Mouse (Mus musculus) lung, embryonic 16.5 days (tissue): ENCODE results near the gene Lrp2. TPM values are rescaled to one million over a fixed set of nuclear protein-coding genes. Genes with fewer than 3 reads are reported as not detected.

Experiments used
- ATAC-seq: fragments of 200-750 bp; cut with Nextera tagmentation; 2 replicates; pipeline ENCODE4 v1.8.0; 2017; ENCODE audit warnings: low read depth, mild to moderate bottlenecking, moderate library complexity
- H3K27ac ChIP-seq: fragments of 300-500 bp; sonication (generic); 2 replicates; pipeline ENCODE4 v1.5.1; 2014; ENCODE audit warnings: mild to moderate bottlenecking, control low read depth, low read length
- H3K27me3 ChIP-seq: fragments of 300-500 bp; sonication (generic); 2 replicates; pipeline ENCODE4 v1.6.1; 2014; ENCODE audit warnings: low read depth, low read length, mixed read lengths; ENCODE audit not compliant: control insufficient read depth, insufficient read depth
- H3K36me3 ChIP-seq: fragments of 300-500 bp; sonication (generic); 2 replicates; pipeline ENCODE4 v1.6.1; 2014; ENCODE audit warnings: low read length; ENCODE audit not compliant: control insufficient read depth, insufficient read depth
- H3K4me1 ChIP-seq: fragments of 300-500 bp; sonication (generic); replicated peaks from 2 replicates; pipeline ENCODE4 v1.6.1; 2014; ENCODE audit warnings: low read length, mixed read lengths; ENCODE audit not compliant: control insufficient read depth, insufficient read depth
- H3K4me2 ChIP-seq: fragments of 300-500 bp; sonication (generic); 2 replicates; pipeline ENCODE4 v1.6.1; 2014; ENCODE audit warnings: low read depth, low read length, control low read depth
- H3K4me3 ChIP-seq: fragments of 300-500 bp; sonication (generic); 2 replicates; pipeline ENCODE4 v1.5.1; 2014; ENCODE audit warnings: mild to moderate bottlenecking, low read length, control low read depth
- H3K9ac ChIP-seq: fragments of 300-500 bp; sonication (generic); 2 replicates; pipeline ENCODE4 v1.6.1; 2014; ENCODE audit warnings: low read length, control low read depth
- H3K9me3 ChIP-seq: fragments of 300-500 bp; sonication (generic); 2 replicates; pipeline ENCODE4 v1.6.1; 2016; ENCODE audit warnings: low read length; ENCODE audit not compliant: control insufficient read depth
- WGBS: fragments of 180-500 bp; shearing (Covaris S2); extraction: QIAGEN DNeasy Blood & Tissue Kit; methylation state at CpG from one replicate; pipeline ENCODE4 v1.1.7; 2014; 5-methylcytosine and 5-hydroxymethylcytosine counted together
- polyA plus RNA-seq: library from polyadenylated mRNA; unstranded; fragments of >200 nt; fragmentation: Nextera tagmentation; extraction: Ambion mirVana; gene quantifications from 2 replicates; pipeline ENCODE4 v1.2.1, GENCODE M21; 2015

The Lrp2 gene
- polyA plus RNA-seq, 1 experiment from 2014 or later = 0.29 TPM

DNA sequence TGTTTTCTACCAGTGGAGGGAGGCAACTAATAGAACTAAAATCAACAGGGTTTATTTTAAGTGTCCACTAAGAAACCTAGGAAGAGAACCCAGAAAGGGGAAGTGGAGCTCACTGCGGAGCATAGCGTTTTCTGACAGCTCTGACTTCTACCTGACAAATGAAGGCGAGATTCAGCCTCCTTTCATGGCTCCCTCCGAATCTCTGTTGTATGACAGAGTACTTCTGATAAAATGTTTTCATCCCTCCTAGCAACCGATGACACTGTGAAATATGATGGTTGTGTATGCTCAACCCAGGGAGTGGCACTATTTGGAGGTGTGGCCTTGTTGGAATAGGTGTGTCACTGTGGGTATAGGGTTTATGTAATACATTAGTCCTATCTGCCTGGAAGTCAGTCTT lies 203.0 kb downstream of the Lrp2 start:
- Histone ChIP-seq H3K9ac (no peak overlapping the region), H3K9me3 (no peaks in the 10 kb centered on the region), H3K4me3 (no peak overlapping the region), H3K27me3 (no peaks in the 10 kb centered on the region), H3K4me2 (no peak overlapping the region), H3K4me1 (peaks cover 3% of the 10 kb centered on the region; the same call in 1 of the 2 replicates), H3K36me3 (no peaks in the 10 kb centered on the region), H3K27ac (no peak overlapping the region)
- ATAC-seq = no peak
- 62% methylated on average over 5 of the region's 5 CpGs for WGBS

- Histone ChIP-seq H3K4me2 (no peak overlapping the region), H3K4me1 (peaks cover 3% of the 10 kb centered on the region; the same call in 1 of the 2 replicates), H3K27me3 (no peaks in the 10 kb centered on the region), H3K9ac (no peak overlapping the region), H3K4me3 (no peak overlapping the region), H3K9me3 (no peaks in the 10 kb centered on the region), H3K36me3 (no peaks in the 10 kb centered on the region), H3K27ac (no peak overlapping the region)
- whole genome bisulfite sequencing = 43% methylated on average over 8 of the region's 8 CpGs
- no peak for ATAC-seq
Measured at GRCm38 (mm10) chr2:69381740-69382139, 204.1 kb downstream of the Lrp2 start.

GRCm38 (mm10) chr2:69380281-69380680 lies 205.6 kb downstream of the Lrp2 start, which contains the start of gene Dhrs9:
Gene Dhrs9 (plus strand): TSS chr2:69380445.
- Histone ChIP-seq H3K9me3 (no peaks in the 10 kb centered on the region), H3K4me3 (no peak within 1 kb of the TSS), H3K4me2 (no peak within 1 kb of the TSS), H3K27me3 (no peaks in the 10 kb centered on the region), H3K9ac (no peak within 1 kb of the TSS), H3K4me1 (peaks cover 3% of the 10 kb centered on the region; the same call in 1 of the 2 replicates), H3K27ac (no peak within 1 kb of the TSS), H3K36me3 (no peaks in the 10 kb centered on the region)
- 24% methylated on average over 13 of the region's 13 CpGs for WGBS
- peak; percentile 62; the same call in 1 of the 2 replicates for ATAC-seq

- no peak overlapping the region for H3K4me3 ChIP-seq
- ATAC-seq = no peak
- H3K27me3 ChIP-seq = no peaks in the 10 kb centered on the region
- H3K27ac ChIP-seq = no peak overlapping the region
- 37% methylated on average over 1 of the region's 1 CpGs for WGBS
- no peak overlapping the region for H3K4me2 ChIP-seq
- peaks cover 3% of the 10 kb centered on the region; the same call in 1 of the 2 replicates for H3K4me1 ChIP-seq
- no peaks in the 10 kb centered on the region for H3K36me3 ChIP-seq
- no peaks in the 10 kb centered on the region for H3K9me3 ChIP-seq
- no peak overlapping the region for H3K9ac ChIP-seq
Measured at GRCm38 (mm10) chr2:69379801-69380200, 206.1 kb downstream of the Lrp2 start.

DNA sequence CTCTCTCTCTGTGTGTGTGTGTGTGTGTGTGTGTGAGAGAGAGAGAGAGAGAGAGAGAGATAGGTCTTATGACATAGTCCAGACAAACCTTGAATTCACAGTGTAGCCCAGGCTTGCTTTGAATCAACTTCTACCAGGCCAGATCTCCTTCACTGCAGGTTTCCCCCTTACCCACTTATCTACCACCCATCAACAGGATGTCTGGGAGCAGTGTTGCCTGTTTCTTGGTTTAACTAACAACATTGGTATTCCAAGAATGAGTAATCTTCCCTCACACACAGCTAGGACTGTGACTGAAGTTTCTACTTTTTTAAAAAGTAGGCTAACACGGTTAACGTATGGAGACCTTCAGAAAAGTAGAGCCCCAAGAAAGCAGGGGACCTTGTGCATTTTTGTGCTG lies 209.1 kb downstream of the Lrp2 start:
- 67% methylated on average over 2 of the region's 2 CpGs for WGBS
- no peak overlapping the region for H3K27ac ChIP-seq
- no peak overlapping the region for H3K4me2 ChIP-seq
- ATAC-seq = no peak
- H3K4me1 ChIP-seq = peaks cover 3% of the 10 kb centered on the region; the same call in 1 of the 2 replicates
- H3K27me3 ChIP-seq = no peaks in the 10 kb centered on the region
- H3K9me3 ChIP-seq = no peaks in the 10 kb centered on the region
- H3K4me3 ChIP-seq = no peak overlapping the region
- H3K9ac ChIP-seq = no peak overlapping the region
- no peaks in the 10 kb centered on the region for H3K36me3 ChIP-seq

Other genes starting within 250 kb of the Lrp2 start
- 0.19 and 0.21 TPM in 2 replicates for gene Abcb11, start 243.4 kb downstream of the Lrp2 start, polyA plus RNA-seq
- gene Dhrs9, start 205.6 kb downstream of the Lrp2 start, polyA plus RNA-seq = 0.04 and 0.08 TPM in 2 replicates
- gene Bbs5, start 61.1 kb upstream of the Lrp2 start, polyA plus RNA-seq = 18.3 and 19.7 TPM in 2 replicates
- gene Klhl41, start 84.1 kb upstream of the Lrp2 start, polyA plus RNA-seq = 1.8 and 2.9 TPM in 2 replicates
- gene Fastkd1, start 127.5 kb upstream of the Lrp2 start, polyA plus RNA-seq = 9.0 and 9.8 TPM in 2 replicates
- gene Ppig, start 136.5 kb upstream of the Lrp2 start, polyA plus RNA-seq = 123 and 125 TPM in 2 replicates
- 3.0 and 3.4 TPM in 2 replicates for gene Ccdc173, start 203.5 kb upstream of the Lrp2 start, polyA plus RNA-seq
- gene Phospho2, start 203.6 kb upstream of the Lrp2 start, polyA plus RNA-seq = 21.3 and 21.9 TPM in 2 replicates
- gene Klhl23, start 235.9 kb upstream of the Lrp2 start, polyA plus RNA-seq = 39.6 and 43.1 TPM in 2 replicates